ENCODE assay signal across 26 mouse cellular contexts in genomic region chr1:177981276-177981675, GRCm38 (mm10). TPM values are rescaled to one million over a fixed set of nuclear protein-coding genes. Genes with fewer than 3 reads are reported as not detected.
DNase-seq lines count a peak whose midpoint lies in the region; ATAC-seq and TF ChIP-seq lines count a peak whose summit lies in the region.
"Had no signal": no experiment of that assay in that cellular context is flagged by ENCODE, and none has a peak within 500 bp of the region (broad histone marks: within the 10 kb centered on the region; RNA-seq: fewer than 3 reads in every experiment).

No protein-coding gene starts in this region.

- TF ChIP-seq POLR2A in bone marrow macrophage, adult 2 months (IDR thresholded peaks at IDR 0.05; ENCODE audit: borderline replicate concordance, low read depth, low read length): no peak

- DNase-seq in A20 (ENCODE audit: low read depth, low spot score): peak; percentile 51
- peak; percentile 51 for DNase-seq in splenic B cell, adult 2 months (ENCODE audit: low read depth, low spot score)
- no peak for DNase-seq in spleen, adult 12 weeks (ENCODE audit: low spot score)
- DNase-seq: adrenal gland, adult 8-10 months; adrenal gland, postnatal 14 days; adrenal gland, postnatal 36 days; cerebellum, adult 11 months; cerebellum, adult 18-20 months; cerebellum, adult 8-10 months; cerebellum, postnatal 10 days; cerebellum, postnatal 36 days; embryo, embryonic 11 days had no signal

- TF ChIP-seq CTCF in bone marrow macrophage, adult 2 months (IDR thresholded peaks at IDR 0.05; ENCODE audit: low read depth, low read length): no peak

- WGBS in intestine, embryonic 16.5 days: 67% methylated on average over 1 of the region's 1 CpGs

- peaks cover 12% of the 10 kb centered on the region for H3K4me1 ChIP-seq in bone marrow macrophage, adult 2 months (ENCODE audit: control insufficient read depth, insufficient read depth, low read length)
- H3K4me1 ChIP-seq in intestine, embryonic 16.5 days (ENCODE audit: control insufficient read depth, insufficient read depth, low read length): 0 out of 2 replicates have a peak, but pooled peaks cover 3% of the 10 kb centered on the region
- H3K4me1 ChIP-seq: embryonic facial prominence, embryonic 15.5 days had no signal

- no peak overlapping the region for H3K9ac ChIP-seq in intestine, embryonic 16.5 days (ENCODE audit: low read depth, low read length)
- H3K9ac ChIP-seq: embryonic facial prominence, embryonic 13.5 days; embryonic facial prominence, embryonic 15.5 days; forebrain, embryonic 12.5 days had no signal

- peak overlapping the region; percentile 45 for H3K27ac ChIP-seq in bone marrow macrophage, adult 2 months (ENCODE audit: insufficient read depth, low read depth, low read length)
- H3K27ac ChIP-seq in intestine, embryonic 16.5 days (ENCODE audit: low read length): no peak overlapping the region
- H3K27ac ChIP-seq: embryonic facial prominence, embryonic 13.5 days; embryonic facial prominence, embryonic 15.5 days; forebrain, embryonic 10.5 days; forebrain, embryonic 12.5 days had no signal

- no peaks in the 10 kb centered on the region for H3K36me3 ChIP-seq in splenic B cell, adult 2 months (ENCODE audit: control insufficient read depth, insufficient read depth, low read length, poor library complexity, severe bottlenecking)
- H3K36me3 ChIP-seq in intestine, embryonic 16.5 days (ENCODE audit: control insufficient read depth, insufficient read depth, low read length): no peaks in the 10 kb centered on the region
- H3K36me3 ChIP-seq: embryonic facial prominence, embryonic 13.5 days; embryonic facial prominence, embryonic 15.5 days; forebrain, embryonic 10.5 days; forebrain, embryonic 12.5 days; G1E had no signal

- no peaks in the 10 kb centered on the region for H3K9me3 ChIP-seq in intestine, embryonic 16.5 days (ENCODE audit: control insufficient read depth, low read length)
- H3K9me3 ChIP-seq: embryonic facial prominence, embryonic 13.5 days; embryonic facial prominence, embryonic 15.5 days; forebrain, embryonic 10.5 days; forebrain, embryonic 12.5 days; G1E had no signal

- H3K4me3 ChIP-seq in bone marrow macrophage, adult 2 months (ENCODE audit: insufficient read depth, low read length): no peak overlapping the region
- no peak overlapping the region for H3K4me3 ChIP-seq in intestine, embryonic 16.5 days (ENCODE audit: low read length)
- H3K4me3 ChIP-seq: embryonic facial prominence, embryonic 13.5 days; embryonic facial prominence, embryonic 15.5 days; erythroblast, embryonic 14.5 days; forebrain, embryonic 10.5 days; forebrain, embryonic 12.5 days had no signal

- H3K4me2 ChIP-seq in intestine, embryonic 16.5 days (ENCODE audit: low read depth, low read length): no peak overlapping the region
- H3K4me2 ChIP-seq: embryonic facial prominence, embryonic 13.5 days; embryonic facial prominence, embryonic 15.5 days; forebrain, embryonic 12.5 days had no signal

- H3K27me3 ChIP-seq in splenic B cell, adult 2 months (ENCODE audit: control insufficient read depth, insufficient read depth, low read length, poor library complexity, severe bottlenecking): no peaks in the 10 kb centered on the region
- H3K27me3 ChIP-seq in intestine, embryonic 16.5 days (replicated peaks; ENCODE audit: control insufficient read depth, insufficient read depth, low read length): no peaks in the 10 kb centered on the region
- H3K27me3 ChIP-seq: CH12.LX; embryonic facial prominence, embryonic 13.5 days; embryonic facial prominence, embryonic 15.5 days; Patski had no signal

- ATAC-seq in intestine, embryonic 16.5 days: no peak
- ATAC-seq: activated CD4-positive, CD25-positive, alpha-beta regulatory T cell, adult 4 months; CD4-positive, CD25-positive, alpha-beta regulatory T cell, adult 4 months; forebrain, embryonic 14.5 days; forebrain, embryonic 16.5 days; Patski had no signal

RNA-seq across cellular contexts. Expression of gene Catspere2, which starts 1.9 kb away (rescaled TPM):
- polyA plus RNA-seq in bone marrow macrophage, adult 2 months (2012; ENCODE audit: insufficient read depth, insufficient read length, missing spikeins): 0.25 TPM in 1 of 2 replicates, not detected in the other
- polyA plus RNA-seq in intestine, embryonic 16.5 days (2015; fragmentation: Nextera tagmentation; extraction: Ambion mirVana): 0.09 and 0.12 TPM in 2 replicates
- polyA plus RNA-seq: CD4-positive, CD25-positive, alpha-beta regulatory T cell, adult 4 months; erythroblast, embryonic 14.5 days; forebrain, embryonic 10.5 days; G1E had no signal
